In the genomic region with DNA sequence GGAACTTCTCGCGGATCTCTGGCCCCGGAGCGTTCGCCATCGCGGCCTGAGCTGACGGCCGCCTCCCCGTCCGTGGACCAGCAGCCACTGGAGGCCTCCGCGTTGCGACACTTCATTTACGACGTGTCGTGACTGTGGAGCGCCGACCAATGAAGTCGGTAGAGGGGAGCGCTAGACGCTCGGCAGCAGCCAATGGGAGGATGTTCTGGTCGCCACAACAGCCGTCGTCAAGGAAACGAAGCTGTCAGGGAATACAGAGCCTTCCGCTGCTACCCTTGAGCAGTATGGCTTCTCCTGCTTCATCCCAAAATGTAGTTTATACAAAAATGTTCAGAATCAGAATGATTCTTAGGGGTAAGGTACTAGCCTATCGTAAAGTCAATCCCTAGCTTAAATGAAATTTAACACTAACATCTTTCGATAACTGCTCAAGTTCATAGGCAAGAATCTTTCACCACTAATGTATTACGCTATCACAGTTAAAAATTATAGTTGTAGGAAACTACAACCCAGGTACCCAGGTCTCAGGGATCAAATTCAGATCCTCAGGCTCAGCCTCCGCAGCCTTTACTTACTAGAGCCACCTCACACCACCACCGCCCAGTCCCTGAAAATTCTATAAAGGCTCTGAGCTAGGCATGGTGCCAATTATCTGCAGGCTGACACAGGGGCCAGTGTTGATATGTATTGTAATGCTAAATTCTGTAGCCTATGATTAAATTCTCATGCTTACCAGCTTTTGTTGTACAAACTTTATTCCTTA, we compare ENCODE assay signal across 8 mouse cellular contexts. TPM values are rescaled to one million over a fixed set of nuclear protein-coding genes. Genes with fewer than 3 reads are reported as not detected.
A peak's percentile ranks its signal among the peaks of the same experiment; 100 is the strongest.
DNase-seq lines count a peak whose midpoint lies in the region; ATAC-seq and TF ChIP-seq lines count a peak whose summit lies in the region.

Kif1bp (minus strand) TSS at position 120 of the 763 bp plus-strand sequence.

- 6% methylated on average over 33 of the region's 33 CpGs for WGBS in hindbrain, embryonic 10.5 days
- 4% methylated on average over 32 of the region's 33 CpGs for WGBS in lung, postnatal 0 days

- peak within 1 kb of the TSS; percentile 92 for H3K4me3 ChIP-seq in hindbrain, embryonic 10.5 days
- peak within 1 kb of the TSS; percentile 87 for H3K4me3 ChIP-seq in lung, postnatal 0 days (ENCODE audit: low read depth, low read length)

- H3K4me1 ChIP-seq in hindbrain, embryonic 10.5 days (replicated peaks) = peaks cover 20% of the 10 kb centered on the region
- peaks cover 10% of the 10 kb centered on the region; the same call in 1 of the 2 replicates for H3K4me1 ChIP-seq in lung, postnatal 0 days (ENCODE audit: insufficient read depth, low read depth, low read length)

- H3K4me2 ChIP-seq in lung, postnatal 0 days (replicated peaks; ENCODE audit: low read depth, low read length) = peak within 1 kb of the TSS; percentile 87

- no peak for TF ChIP-seq EP300 in lung, postnatal 0 days (IDR thresholded peaks at IDR 0.05)

- no peaks in the 10 kb centered on the region for H3K27me3 ChIP-seq in hindbrain, embryonic 10.5 days (ENCODE audit: insufficient read depth, poor library complexity, severe bottlenecking)
- H3K27me3 ChIP-seq in lung, postnatal 0 days (replicated peaks; ENCODE audit: insufficient read depth, low read length) = no peaks in the 10 kb centered on the region

- peak; percentile 98 for DNase-seq in MN1 (ENCODE audit: low spot score)
- DNase-seq in cerebellum, adult 9-10 months = peak; percentile 98
- peak; percentile 97 for DNase-seq in hindbrain, embryonic 10.5 days (ENCODE audit: low spot score)
- peak; percentile 99 for DNase-seq in layer of hippocampus, adult 9-11 months
- DNase-seq in lung, postnatal 0 days (ENCODE audit: low spot score) = peak; percentile 99
- DNase-seq in ovary, postnatal 14 days (ENCODE audit: low spot score) = peak; percentile 92
- peak; percentile 95 for DNase-seq in thymus, postnatal 14 days

- TF ChIP-seq CTCF in lung, postnatal 0 days (IDR thresholded peaks at IDR 0.05) = no peak

- ATAC-seq in frontal cortex, adult (ENCODE audit: low TSS enrichment) = peak; percentile 98
- ATAC-seq in lung, postnatal 0 days = peak; percentile 100

- peaks cover 69% of the 10 kb centered on the region for H3K36me3 ChIP-seq in hindbrain, embryonic 10.5 days
- peaks cover 23% of the 10 kb centered on the region for H3K36me3 ChIP-seq in lung, postnatal 0 days (ENCODE audit: insufficient read depth, low read length)

- H3K9ac ChIP-seq in lung, postnatal 0 days (replicated peaks; ENCODE audit: low read depth) = peak within 1 kb of the TSS; percentile 56

- H3K9me3 ChIP-seq in hindbrain, embryonic 10.5 days = no peaks in the 10 kb centered on the region
- H3K9me3 ChIP-seq in lung, postnatal 0 days (ENCODE audit: low read length) = no peaks in the 10 kb centered on the region

- peak within 1 kb of the TSS; percentile 90 for H3K27ac ChIP-seq in hindbrain, embryonic 10.5 days
- peak within 1 kb of the TSS; percentile 62; the same call in 1 of the 2 replicates for H3K27ac ChIP-seq in lung, postnatal 0 days (ENCODE audit: low read length)

RNA-seq across cellular contexts. Expression of gene Kif1bp, which starts in this region (rescaled TPM):
- polyA plus RNA-seq in hindbrain, embryonic 10.5 days (2016; fragmentation: Nextera tagmentation; extraction: Ambion mirVana) = 39.4 and 46.5 TPM in 2 replicates
- 21.8 and 22.8 TPM in 2 replicates for polyA plus RNA-seq in lung, postnatal 0 days (2015; fragmentation: Nextera tagmentation; extraction: Ambion mirVana)

Comparison
In these comparisons a context has a peak if more than half of its experiments do, and no peak if none do; other contexts are left out.
1. Peak in every context shown above with its lines: DNase-seq, ATAC-seq, H3K4me3 ChIP-seq and H3K27ac ChIP-seq.